Mouse (Mus musculus) CH12F3 (cell line): Measurements from ENCODE around the gene Fosl2.

ENCODE experiments used
- in situ Hi-C: fragments of 300-500 bp; cut with MboI; formaldehyde crosslinking; loops from 2 replicates; pipeline ENCODE4 v1.14.3; 2020; ENCODE audit warnings: low sequenced_read_pairs

Fosl2 gene

DNA sequence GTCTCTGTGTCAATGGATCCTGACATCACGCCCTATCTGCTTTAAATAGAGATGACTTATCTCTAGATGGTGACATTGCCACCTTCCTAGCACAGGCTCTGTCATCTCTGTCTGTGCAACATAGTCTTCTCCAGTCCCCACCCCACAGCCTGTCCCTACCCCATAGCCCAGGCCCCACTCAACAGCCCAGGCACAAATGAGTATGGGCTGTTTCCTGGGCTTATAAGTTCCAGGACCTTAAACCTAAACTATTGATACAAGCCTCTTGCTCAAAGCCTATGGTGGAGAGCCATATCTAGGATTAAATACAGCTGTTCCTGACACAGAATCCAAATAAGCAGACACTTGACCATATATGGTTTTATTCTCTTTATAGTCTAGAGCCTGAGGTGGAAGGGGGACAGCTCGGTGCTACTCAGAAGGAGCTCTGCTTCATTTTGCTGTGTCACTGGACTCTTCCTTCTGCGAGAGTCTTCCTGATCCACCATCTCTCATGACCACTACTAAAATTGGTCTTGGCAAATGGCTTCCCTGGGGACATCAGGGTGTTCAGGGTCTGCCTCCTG is 28.0 kb downstream of the Fosl2 start:
- in situ Hi-C loops, result no loop called here

DNA sequence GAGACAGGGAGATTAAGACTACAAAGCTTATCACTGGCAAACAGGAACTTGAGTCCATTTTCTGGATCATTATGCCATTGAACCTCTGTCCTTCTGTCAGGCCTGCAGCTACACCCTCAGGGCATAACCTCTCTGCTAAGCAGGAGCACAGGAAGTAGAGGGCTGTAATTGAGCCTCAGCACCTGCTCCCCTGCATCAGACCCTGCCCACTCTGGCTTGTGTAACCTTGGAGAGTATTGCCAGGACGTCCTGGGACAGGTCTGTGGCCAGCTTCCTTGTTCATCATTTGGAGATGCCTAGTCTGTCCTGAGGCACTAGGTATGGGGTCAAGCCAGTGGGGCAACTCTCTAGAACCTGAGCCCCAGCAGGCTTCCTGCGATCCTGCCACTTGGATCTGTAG is 36.6 kb downstream of the Fosl2 start:
- in situ Hi-C loops, result no loop called here

DNA sequence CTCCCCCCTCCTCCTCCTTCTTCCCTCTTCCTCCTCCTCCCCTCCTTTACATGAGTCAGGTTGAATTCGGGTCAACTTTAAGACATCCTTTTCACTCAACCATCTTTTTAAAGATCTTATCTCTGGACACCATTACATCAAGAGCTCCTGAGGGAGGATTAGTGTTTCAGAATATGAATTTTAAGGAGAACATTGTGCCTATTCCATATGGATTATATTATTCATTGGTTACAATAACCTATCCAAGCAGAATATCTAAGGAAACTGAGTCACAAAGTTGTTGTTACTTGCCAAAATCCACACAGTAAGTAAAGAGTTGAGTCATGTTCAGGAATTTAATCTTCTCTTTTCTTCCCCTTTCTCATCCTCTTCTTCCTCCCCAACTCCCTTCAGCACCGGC is 41.2 kb downstream of the Fosl2 start:
- in situ Hi-C loops, result loop anchor here (25.0 kb wide), 1 partner anchor 589 kb away; the partner anchor contains the start of gene Mrpl33

DNA sequence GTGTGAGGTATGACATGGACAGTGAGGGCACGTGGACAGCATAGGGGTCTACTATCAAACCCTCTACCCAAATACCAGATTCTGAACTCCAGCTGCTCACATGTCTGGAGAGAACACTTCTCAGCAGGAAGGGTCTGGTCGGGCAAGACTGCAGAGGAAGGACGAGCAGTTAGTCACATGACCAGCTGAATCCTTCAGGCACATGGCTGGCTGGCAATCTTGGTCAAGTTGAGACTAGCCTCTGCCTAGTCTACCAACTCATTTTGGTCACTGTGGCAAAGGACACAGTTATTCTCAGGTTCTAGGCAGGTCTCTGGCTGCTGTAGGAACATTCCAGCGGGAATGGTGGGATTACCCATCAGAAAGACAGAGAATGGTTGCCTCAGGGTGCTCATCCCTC is 42.1 kb downstream of the Fosl2 start:
- in situ Hi-C loops, result loop anchor here (25.0 kb wide), 1 partner anchor 590 kb away; the partner anchor contains the start of gene Mrpl33

DNA sequence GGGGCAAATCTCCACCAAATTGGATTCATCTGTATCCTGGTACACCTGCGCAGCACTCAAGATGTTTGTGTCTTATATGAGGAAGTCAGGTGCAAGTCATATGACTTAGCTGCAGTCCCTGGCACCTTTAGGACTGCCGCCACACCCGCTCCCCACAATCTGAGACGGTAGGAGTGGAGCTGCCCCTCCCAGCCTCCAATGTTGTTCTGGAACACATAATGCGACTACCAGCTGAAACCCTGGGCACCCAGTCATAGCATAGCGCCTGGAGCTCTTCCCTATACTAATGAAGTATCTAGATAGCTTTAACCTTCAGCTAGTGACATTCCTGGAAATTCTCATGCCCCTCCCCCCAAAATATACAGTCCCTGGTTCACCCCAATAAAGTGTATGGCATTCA is 43.1 kb downstream of the Fosl2 start:
- in situ Hi-C loops, result loop anchor here (25.0 kb wide), 1 partner anchor 591 kb away; the partner anchor contains the start of gene Mrpl33

DNA sequence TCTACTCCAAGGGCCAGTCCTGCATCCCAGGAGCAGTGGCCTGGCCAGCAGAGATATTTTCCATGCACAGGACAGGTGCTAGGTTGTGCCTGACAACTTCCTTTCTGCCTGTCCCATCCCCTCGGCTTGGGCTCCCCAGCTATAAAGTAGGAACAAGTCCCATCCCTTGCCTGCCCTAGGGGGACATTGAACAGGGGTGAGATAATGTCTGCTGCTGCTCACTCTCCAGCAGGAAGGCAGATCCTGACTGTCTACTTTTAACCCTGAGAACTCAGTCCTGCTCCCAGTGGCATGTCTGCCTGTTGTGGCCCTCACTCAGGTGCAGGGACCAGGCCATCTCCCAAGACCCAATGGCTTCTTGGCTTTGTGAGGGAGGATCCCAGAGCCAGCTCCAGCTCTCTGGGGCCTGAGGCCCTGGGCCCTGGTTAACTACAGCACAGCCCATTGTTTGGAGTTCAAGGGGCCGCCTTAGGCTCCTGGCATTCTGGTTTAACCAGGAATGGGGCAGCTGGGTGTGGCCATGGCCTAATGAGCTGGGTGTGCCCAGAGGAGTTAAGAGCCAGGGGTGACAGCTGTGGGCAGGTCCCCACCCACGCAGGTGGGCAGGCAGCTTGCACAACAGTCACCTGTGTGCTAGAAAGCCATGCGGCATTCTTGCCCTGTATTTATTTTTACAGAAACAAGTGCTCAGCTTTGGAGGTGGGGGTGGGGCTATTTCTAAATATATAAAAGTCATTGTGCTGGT is 47.5 kb downstream of the Fosl2 start:
- in situ Hi-C loops, result loop anchor here (25.0 kb wide), 1 partner anchor 596 kb away; the partner anchor contains the start of gene Mrpl33

DNA sequence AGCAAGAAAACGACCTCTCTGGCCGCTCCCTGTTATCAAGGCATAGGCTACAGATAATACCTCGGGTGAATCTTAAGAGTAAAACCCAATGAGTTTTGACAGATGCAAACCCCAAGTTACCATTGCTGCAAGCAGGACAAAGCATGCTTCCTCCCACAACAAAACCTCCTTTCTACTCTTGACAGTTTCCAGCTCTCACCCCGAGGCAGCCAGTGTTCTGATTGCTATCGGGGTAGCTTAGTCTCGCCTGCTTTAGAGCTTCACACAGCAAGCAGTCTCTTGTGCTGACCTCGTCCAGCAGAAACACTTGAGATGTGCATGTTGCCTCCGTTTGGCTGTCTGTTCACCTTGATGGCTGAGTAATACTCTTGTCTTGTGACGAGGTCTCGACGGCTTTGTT is 52.1 kb downstream of the Fosl2 start:
- in situ Hi-C loops, result loop anchor here (25.0 kb wide), 1 partner anchor 600 kb away; the partner anchor contains the start of gene Mrpl33

DNA sequence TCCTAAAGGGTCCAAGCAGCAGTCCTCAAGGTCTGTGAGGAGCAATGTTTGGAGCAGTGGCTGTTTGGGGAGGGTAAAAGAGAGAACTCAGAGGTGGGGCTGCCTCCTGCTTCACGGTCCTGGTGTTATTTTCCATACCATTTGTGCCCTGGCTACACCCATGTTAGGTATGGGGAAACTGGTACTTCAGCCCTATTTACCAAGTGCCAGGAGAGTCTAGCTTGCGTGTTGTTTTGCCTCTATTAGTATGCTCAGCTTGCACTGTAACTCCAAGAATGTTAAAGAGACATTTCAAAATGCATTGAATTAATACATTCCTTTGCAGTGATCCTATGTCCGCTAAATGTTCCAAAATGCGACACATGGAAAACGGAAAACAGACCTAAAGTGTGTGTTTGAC is 55.7 kb downstream of the Fosl2 start:
- in situ Hi-C loops, result loop anchor here (25.0 kb wide), 1 partner anchor 604 kb away; the partner anchor contains the start of gene Mrpl33

DNA sequence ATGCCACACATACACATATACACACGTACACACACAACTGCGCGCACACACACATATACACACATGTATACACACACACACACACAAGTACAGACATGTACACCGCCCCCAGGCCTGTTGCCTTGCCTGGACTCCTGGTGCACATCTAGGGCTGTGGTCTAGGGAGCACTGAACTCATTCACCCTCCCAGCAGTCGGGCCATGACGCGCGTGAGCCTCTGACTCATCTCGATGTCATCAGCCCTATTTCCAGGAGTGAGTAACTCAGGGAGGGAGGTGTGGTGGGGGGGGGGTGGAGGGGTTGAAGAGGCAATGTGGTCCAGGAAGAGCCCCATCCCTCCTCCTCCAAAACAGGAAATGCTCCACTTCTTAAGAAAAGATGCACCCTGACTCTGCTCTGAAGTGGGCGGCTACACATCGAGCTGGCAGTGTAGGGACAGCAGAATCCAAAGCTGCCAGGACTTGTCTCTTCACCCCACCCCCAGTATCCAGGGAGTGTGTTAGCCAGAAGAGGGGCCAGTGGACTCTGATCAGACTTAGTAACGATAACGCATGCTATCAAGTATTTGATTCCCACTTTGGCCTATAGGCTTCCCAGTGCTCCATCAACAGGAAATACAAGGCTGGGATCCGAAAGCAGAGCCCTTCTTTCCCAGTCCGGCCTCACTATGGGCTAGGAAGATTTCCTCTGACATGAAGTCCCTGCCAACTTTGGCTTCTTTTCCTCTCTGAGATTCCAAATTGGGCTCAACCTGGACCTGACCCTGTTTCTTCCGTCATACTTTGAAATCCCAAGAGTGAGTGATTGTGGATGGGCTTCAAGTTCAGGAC is 56.6 kb downstream of the Fosl2 start:
- in situ Hi-C loops, result loop anchor here (25.0 kb wide), 1 partner anchor 605 kb away; the partner anchor contains the start of gene Mrpl33

DNA sequence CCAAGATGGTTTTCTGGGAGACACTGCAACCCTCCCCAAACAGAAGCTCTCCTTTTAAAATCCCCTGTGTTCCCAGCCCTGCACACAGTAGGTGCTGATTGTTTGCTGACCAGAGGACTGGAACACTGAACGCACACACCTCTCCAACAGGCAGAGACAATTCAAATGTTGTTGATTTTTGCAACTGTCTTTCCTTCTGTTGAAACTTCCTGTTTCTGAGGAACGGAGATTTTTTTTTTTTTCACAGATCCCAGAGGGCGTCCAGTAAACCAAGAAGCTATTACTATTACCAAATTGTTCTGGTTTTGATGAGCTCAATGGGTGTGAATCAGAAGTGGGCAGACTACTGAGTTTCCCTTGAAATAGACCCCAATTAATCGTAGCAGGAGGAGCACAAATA is 58.6 kb downstream of the Fosl2 start:
- in situ Hi-C loops, result loop anchor here (25.0 kb wide), 1 partner anchor 607 kb away; the partner anchor contains the start of gene Mrpl33

DNA sequence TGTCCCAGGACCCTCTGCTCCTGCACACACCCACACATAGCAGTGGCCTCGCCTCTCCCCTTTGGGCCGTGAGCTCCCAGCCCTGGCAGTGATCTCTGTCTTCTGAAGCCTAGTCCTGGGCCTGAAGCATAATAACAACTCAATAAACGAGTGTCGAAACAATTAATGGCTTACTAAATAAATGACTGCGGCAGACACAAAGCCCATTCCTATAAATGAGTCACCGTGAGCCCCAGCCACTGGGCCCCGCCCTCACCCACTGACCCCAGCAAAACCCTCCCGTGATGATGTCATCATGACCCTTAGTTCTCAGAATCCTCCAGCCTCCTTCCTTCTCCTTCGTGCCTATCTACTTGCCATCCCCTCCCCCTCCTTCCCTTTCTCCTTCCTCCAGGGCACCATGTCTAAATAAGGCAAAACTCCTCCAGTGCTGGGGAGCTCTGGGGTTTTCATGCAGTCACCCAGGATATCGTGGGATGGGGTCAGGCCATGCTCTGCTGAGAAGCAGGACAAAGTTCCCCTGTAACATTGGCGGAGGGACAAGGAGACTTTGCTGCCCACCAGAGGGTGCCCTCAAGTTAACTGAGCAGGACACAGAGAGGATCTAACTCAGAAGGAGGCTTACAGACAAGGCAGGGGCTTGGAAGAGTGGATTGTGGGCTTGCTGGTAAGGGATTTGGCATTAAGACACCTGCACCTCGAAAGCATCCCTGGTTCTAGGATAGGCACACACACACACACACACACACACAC is 60.4 kb downstream of the Fosl2 start:
- in situ Hi-C loops, result loop anchor here (25.0 kb wide), 1 partner anchor 609 kb away; the partner anchor contains the start of gene Mrpl33

DNA sequence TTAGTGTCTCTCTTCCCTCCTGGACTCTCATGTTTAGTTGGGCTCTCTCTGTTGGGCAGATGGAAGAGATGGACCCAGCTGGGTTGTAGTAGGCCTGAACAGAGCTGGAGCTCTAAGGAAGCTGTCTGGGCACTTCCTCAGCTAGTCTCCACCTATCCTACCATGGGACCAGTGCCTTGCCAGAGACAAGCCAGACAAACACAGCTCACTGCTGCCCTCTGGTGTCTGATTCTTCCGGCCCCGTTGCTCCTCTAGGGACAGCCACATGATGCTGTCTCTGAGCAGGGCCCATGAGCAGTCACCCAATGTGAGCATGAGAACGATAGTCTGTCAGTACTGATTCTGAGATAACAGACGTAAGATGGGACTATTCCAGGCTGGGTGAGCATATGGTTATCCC is 62.1 kb downstream of the Fosl2 start:
- in situ Hi-C loops, result loop anchor here (25.0 kb wide), 1 partner anchor 610 kb away; the partner anchor contains the start of gene Mrpl33

DNA sequence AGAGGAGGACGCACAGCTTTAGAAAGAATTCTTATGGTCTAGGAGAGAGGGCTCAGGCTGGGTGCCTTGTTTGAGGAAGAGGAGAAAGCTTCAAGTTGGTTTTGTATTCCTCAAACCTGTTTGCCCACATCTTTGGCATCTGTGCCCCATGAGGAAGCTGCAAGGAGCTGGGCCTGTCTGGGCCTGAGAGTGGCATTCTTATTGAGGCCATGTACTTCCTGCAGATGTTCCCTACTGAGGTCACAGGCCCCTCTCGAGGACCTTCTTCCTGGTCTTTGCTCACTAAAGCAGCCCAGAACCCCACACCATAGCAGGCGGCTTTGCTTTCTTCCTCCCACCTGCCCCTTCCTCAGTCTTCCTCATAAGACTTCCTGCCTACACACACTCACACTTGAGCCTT is 63.5 kb downstream of the Fosl2 start:
- in situ Hi-C loops, result loop anchor here (25.0 kb wide), 1 partner anchor 612 kb away; the partner anchor contains the start of gene Mrpl33

DNA sequence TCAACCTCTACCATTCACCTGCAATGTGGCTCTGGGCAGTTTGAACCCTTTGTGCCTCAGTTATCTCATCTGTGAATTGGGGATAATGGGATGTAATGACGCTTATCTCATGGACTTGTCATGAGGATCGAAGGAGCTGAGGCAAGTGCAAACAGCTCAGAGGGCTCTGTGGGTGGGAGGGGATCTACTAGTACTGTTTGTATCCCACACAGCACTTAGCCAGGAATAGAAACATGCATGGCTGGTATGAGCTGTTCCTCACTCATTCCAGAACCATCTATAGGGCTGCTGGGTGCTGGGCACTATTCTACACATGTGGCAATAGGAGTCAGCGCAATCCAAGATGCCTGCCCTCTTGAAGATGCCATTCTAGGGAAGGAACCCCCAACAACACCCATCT is 64.0 kb downstream of the Fosl2 start:
- in situ Hi-C loops, result loop anchor here (25.0 kb wide), 1 partner anchor 612 kb away; the partner anchor contains the start of gene Mrpl33

DNA sequence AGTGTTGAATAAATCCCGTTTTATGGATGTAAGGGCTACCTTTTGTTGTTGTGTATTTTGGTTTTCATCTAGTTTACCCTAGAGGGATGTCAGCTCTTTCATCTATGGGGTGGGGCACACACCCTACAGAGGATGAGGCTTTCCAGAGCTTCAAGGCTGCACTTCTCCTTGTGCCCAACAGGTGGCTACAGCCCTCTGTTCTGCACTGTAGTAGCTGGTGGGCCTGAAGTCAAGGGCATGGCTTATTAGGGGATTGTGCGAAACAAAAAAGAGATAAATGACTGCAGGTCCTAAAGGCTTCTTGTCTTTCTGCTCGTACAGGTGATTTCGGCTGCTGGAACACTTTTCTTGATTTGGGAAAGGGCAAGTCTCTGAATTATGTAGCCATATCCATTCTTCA is 69.1 kb downstream of the Fosl2 start:
- in situ Hi-C loops, result no loop called here

DNA sequence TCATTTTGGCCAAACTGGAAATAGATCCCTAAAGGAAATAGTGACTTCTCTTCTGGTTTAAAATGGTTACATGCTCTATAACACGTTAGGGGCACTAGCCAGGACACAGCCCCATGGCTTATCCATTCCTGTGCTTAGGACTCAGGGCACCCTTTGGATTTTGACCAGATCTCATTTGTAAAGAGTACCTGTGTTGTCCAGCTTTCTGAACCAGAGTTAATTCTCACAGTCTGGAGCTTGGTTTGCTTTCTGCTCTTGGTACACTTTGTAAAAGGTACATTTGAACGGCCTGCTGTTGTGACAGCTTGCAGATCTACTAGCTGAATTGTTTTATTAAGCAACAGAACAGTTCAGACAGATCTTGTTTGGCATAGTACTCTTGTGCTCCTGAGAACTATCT is 71.1 kb downstream of the Fosl2 start:
- in situ Hi-C loops, result no loop called here
